Comparison of ENCODE assay signal across 11 mouse cellular contexts in genomic region chr9:46329801-46330585, GRCm38 (mm10). TPM values are rescaled to one million over a fixed set of nuclear protein-coding genes. Genes with fewer than 3 reads are reported as not detected.
DNase-seq lines count a peak whose midpoint lies in the region; ATAC-seq and TF ChIP-seq lines count a peak whose summit lies in the region.
"Had no signal": no experiment of that assay in that cellular context is flagged by ENCODE, and none has a peak within 500 bp of the region (broad histone marks: within the 10 kb centered on the region; RNA-seq: fewer than 3 reads in every experiment).

No protein-coding gene starts in this region.

- no peaks in the 10 kb centered on the region for H3K9me3 ChIP-seq in heart, embryonic 13.5 days
- no peaks in the 10 kb centered on the region for H3K9me3 ChIP-seq in neural tube, embryonic 12.5 days
- H3K9me3 ChIP-seq in forebrain, postnatal 0 days (ENCODE audit: low read length) = no peaks in the 10 kb centered on the region
- H3K9me3 ChIP-seq in stomach, embryonic 14.5 days (ENCODE audit: control insufficient read depth, low read depth, low read length) = no peaks in the 10 kb centered on the region
- H3K9me3 ChIP-seq: stomach, embryonic 15.5 days had no signal

- 15% methylated on average over 24 of the region's 24 CpGs for WGBS in heart, embryonic 13.5 days
- WGBS in neural tube, embryonic 12.5 days = 19% methylated on average over 24 of the region's 24 CpGs
- 30% methylated on average over 24 of the region's 24 CpGs for WGBS in forebrain, postnatal 0 days
- 23% methylated on average over 24 of the region's 24 CpGs for WGBS in stomach, embryonic 14.5 days

- peaks cover 31% of the 10 kb centered on the region for H3K27me3 ChIP-seq in heart, embryonic 13.5 days (replicated peaks)
- H3K27me3 ChIP-seq in neural tube, embryonic 12.5 days (replicated peaks) = peaks cover 8% of the 10 kb centered on the region
- no peaks in the 10 kb centered on the region; the same call in 1 of the 2 replicates for H3K27me3 ChIP-seq in forebrain, postnatal 0 days (ENCODE audit: insufficient read depth, low read length)
- 0 out of 2 replicates have a peak, but pooled peaks cover 3% of the 10 kb centered on the region for H3K27me3 ChIP-seq in stomach, embryonic 14.5 days (ENCODE audit: control insufficient read depth, insufficient read depth, low read length)

- intact Hi-C loops in heart, postnatal 14 days (cut with DNase I) = no loop called here

- H3K27ac ChIP-seq in heart, embryonic 13.5 days (replicated peaks) = no peak overlapping the region
- no peak overlapping the region for H3K27ac ChIP-seq in neural tube, embryonic 12.5 days
- H3K27ac ChIP-seq in forebrain, postnatal 0 days (ENCODE audit: low read depth, low read length) = no peak overlapping the region
- H3K27ac ChIP-seq in stomach, embryonic 14.5 days (ENCODE audit: low read length) = no peak overlapping the region

- peaks cover 20% of the 10 kb centered on the region for H3K4me1 ChIP-seq in heart, embryonic 13.5 days
- peaks cover 19% of the 10 kb centered on the region for H3K4me1 ChIP-seq in neural tube, embryonic 12.5 days
- H3K4me1 ChIP-seq in forebrain, postnatal 0 days (ENCODE audit: insufficient read depth) = peaks cover 16% of the 10 kb centered on the region
- H3K4me1 ChIP-seq in stomach, embryonic 14.5 days (ENCODE audit: control insufficient read depth, insufficient read depth, low read length) = peaks cover 8% of the 10 kb centered on the region; the same call in 1 of the 2 replicates

- H3K4me2 ChIP-seq in heart, embryonic 13.5 days = peak overlapping the region; percentile 82
- H3K4me2 ChIP-seq in neural tube, embryonic 12.5 days (replicated peaks) = peak overlapping the region; percentile 53
- no peak overlapping the region for H3K4me2 ChIP-seq in forebrain, postnatal 0 days (ENCODE audit: low read depth)
- peak overlapping the region; percentile 65; the same call in 1 of the 2 replicates for H3K4me2 ChIP-seq in stomach, embryonic 14.5 days (replicated peaks; ENCODE audit: low read depth, low read length)

- H3K36me3 ChIP-seq in heart, embryonic 13.5 days = no peaks in the 10 kb centered on the region
- H3K36me3 ChIP-seq in neural tube, embryonic 12.5 days = no peaks in the 10 kb centered on the region
- no peaks in the 10 kb centered on the region for H3K36me3 ChIP-seq in forebrain, postnatal 0 days (ENCODE audit: insufficient read depth)
- no peaks in the 10 kb centered on the region for H3K36me3 ChIP-seq in stomach, embryonic 14.5 days (ENCODE audit: control insufficient read depth, insufficient read depth, low read length)
- H3K36me3 ChIP-seq: stomach, embryonic 15.5 days had no signal

- no peak overlapping the region for H3K4me3 ChIP-seq in heart, embryonic 13.5 days
- no peak overlapping the region for H3K4me3 ChIP-seq in neural tube, embryonic 12.5 days
- no peak overlapping the region for H3K4me3 ChIP-seq in forebrain, postnatal 0 days (ENCODE audit: low read depth, low read length)
- no peak overlapping the region for H3K4me3 ChIP-seq in stomach, embryonic 14.5 days (ENCODE audit: low read depth, low read length)

- no peak for DNase-seq in heart, postnatal 14 days
- no peak for DNase-seq in neural tube, embryonic 10.5 days (ENCODE audit: extremely low spot score, low spot score)
- DNase-seq in forebrain, postnatal 0 days = no peak
- DNase-seq in thymus, adult 18-20 months = no peak
- no peak for DNase-seq in cerebellum, postnatal 36 days

- TF ChIP-seq CTCF in forebrain, postnatal 0 days (IDR thresholded peaks at IDR 0.05; ENCODE audit: low read depth) = peak; percentile 31; the same call in 1 of the 2 replicates

- no peak overlapping the region for H3K9ac ChIP-seq in heart, embryonic 13.5 days
- no peak overlapping the region for H3K9ac ChIP-seq in neural tube, embryonic 12.5 days
- no peak overlapping the region for H3K9ac ChIP-seq in forebrain, postnatal 0 days
- H3K9ac ChIP-seq in stomach, embryonic 14.5 days (replicated peaks; ENCODE audit: low read depth, low read length) = no peak overlapping the region

- no peak for ATAC-seq in heart, embryonic 13.5 days (ENCODE audit: extremely low read depth, insufficient number of reproducible peaks, low FRiP score, low TSS enrichment)
- ATAC-seq in neural tube, embryonic 12.5 days (ENCODE audit: low FRiP score, low read depth) = no peak
- no peak for ATAC-seq in forebrain, postnatal 0 days
- no peak for ATAC-seq in stomach, embryonic 14.5 days (ENCODE audit: insufficient number of reproducible peaks, insufficient read depth, low FRiP score, low read depth)

RNA-seq across cellular contexts. Expression of gene 4931429L15Rik, which starts 10.2 kb away (rescaled TPM):
- polyA plus RNA-seq in heart, embryonic 13.5 days (2015; fragmentation: Nextera tagmentation; extraction: Ambion mirVana) = not detected in 2 replicates
- total RNA-seq in heart, postnatal 14 days (2021) = not detected
- polyA plus RNA-seq in neural tube, embryonic 12.5 days (2016; fragmentation: Nextera tagmentation; extraction: Ambion mirVana) = 0.18 TPM in 1 of 2 replicates, not detected in the other
- not detected in 2 replicates for total RNA-seq in forebrain, postnatal 0 days (2014; rRNA removed)
- polyA plus RNA-seq in forebrain, postnatal 0 days (2015; fragmentation: Nextera tagmentation; extraction: Ambion mirVana) = not detected in 2 replicates
- not detected in 2 replicates for polyA plus RNA-seq in stomach, embryonic 14.5 days (2014; fragmentation: Nextera tagmentation; extraction: Ambion mirVana)
- total RNA-seq: adrenal gland, postnatal 14 days; left cerebral cortex, adult 18-20 months had no signal
- polyA plus RNA-seq: stomach, embryonic 15.5 days had no signal

RNA-seq across cellular contexts. Expression of gene Bud13, which starts 47.2 kb away (rescaled TPM):
- polyA plus RNA-seq in heart, embryonic 13.5 days (2015; fragmentation: Nextera tagmentation; extraction: Ambion mirVana) = 14.3 and 15.4 TPM in 2 replicates
- total RNA-seq in heart, postnatal 14 days (2021) = 1 to 10 TPM; 7.4 to 7.7 TPM
- polyA plus RNA-seq in neural tube, embryonic 12.5 days (2016; fragmentation: Nextera tagmentation; extraction: Ambion mirVana) = 20.4 and 21.7 TPM in 2 replicates
- total RNA-seq in forebrain, postnatal 0 days (2014; rRNA removed) = 13.5 and 14.7 TPM in 2 replicates
- 11.5 and 12.8 TPM in 2 replicates for polyA plus RNA-seq in forebrain, postnatal 0 days (2015; fragmentation: Nextera tagmentation; extraction: Ambion mirVana)
- 23.8 and 24.1 TPM in 2 replicates for polyA plus RNA-seq in stomach, embryonic 14.5 days (2014; fragmentation: Nextera tagmentation; extraction: Ambion mirVana)

RNA-seq across cellular contexts. Expression of gene Zpr1, which starts 57.1 kb away (rescaled TPM):
- polyA plus RNA-seq in heart, embryonic 13.5 days (2015; fragmentation: Nextera tagmentation; extraction: Ambion mirVana) = 33.4 and 36.2 TPM in 2 replicates
- total RNA-seq in heart, postnatal 14 days (2021) = 10 to 100 TPM; 18.7 to 19.1 TPM
- 58.0 and 60.7 TPM in 2 replicates for polyA plus RNA-seq in neural tube, embryonic 12.5 days (2016; fragmentation: Nextera tagmentation; extraction: Ambion mirVana)
- 34.3 and 44.1 TPM in 2 replicates for total RNA-seq in forebrain, postnatal 0 days (2014; rRNA removed)
- 49.1 and 56.0 TPM in 2 replicates for polyA plus RNA-seq in forebrain, postnatal 0 days (2015; fragmentation: Nextera tagmentation; extraction: Ambion mirVana)
- polyA plus RNA-seq in stomach, embryonic 14.5 days (2014; fragmentation: Nextera tagmentation; extraction: Ambion mirVana) = 49.6 and 59.2 TPM in 2 replicates
